Mouse (Mus musculus): ENCODE data around the gene Snrpe. TPM values are rescaled to one million over a fixed set of nuclear protein-coding genes. Genes with fewer than 3 reads are reported as not detected.

Gene Snrpe
- total RNA-seq, 2 experiments from 2014 or later: 42.6 to 43.8 TPM

Other genes with a start within 250 kb of the Snrpe start
- gene Etnk2, start 246.7 kb downstream of the Snrpe start, total RNA-seq (2021): under 1 TPM in 1 of 2 experiments, not detected in 1; 0.18 TPM
- 1 to 10 TPM; 6.7 to 9.6 TPM for gene Sox13, start 185.9 kb downstream of the Snrpe start, total RNA-seq (2021)
- 1 to 10 TPM; 5.1 to 8.2 TPM for gene Zbed6, start 50.6 kb upstream of the Snrpe start, total RNA-seq (2021)
- gene Gm38394, start 51.0 kb upstream of the Snrpe start, total RNA-seq (2021): 10 to 100 TPM; 28.4 to 29.1 TPM
- not detected for gene Lax1, start 79.8 kb upstream of the Snrpe start, total RNA-seq (2021)
- 10 to 100 TPM in 1 of 2 experiments, 1 to 10 TPM in 1; 8.6 to 12.9 TPM for gene Atp2b4, start 190.8 kb upstream of the Snrpe start, total RNA-seq (2021)

Measured in gastrocnemius, postnatal 36 days (tissue).